Mouse (Mus musculus) thymus, adult 2 months (tissue): ENCODE data around the gene Ncan. TPM values are rescaled to one million over a fixed set of nuclear protein-coding genes. Genes with fewer than 3 reads are reported as not detected.

Experiments used
- DNase-seq: peaks from one replicate; pipeline ENCODE4 v3.0.0; 2021
- H3K27ac ChIP-seq: fragments of 200-500 bp; 2 replicates; pipeline ENCODE4 v1.5.1; 2012; ENCODE audit warnings: low read length, control low read depth; ENCODE audit not compliant: control insufficient read depth, insufficient read depth
- H3K27me3 ChIP-seq: fragments of 200-500 bp; 2 replicates; pipeline ENCODE4 v1.6.1; 2012; ENCODE audit warnings: mild to moderate bottlenecking, low read length, moderate library complexity, mixed read lengths; ENCODE audit not compliant: control insufficient read depth, insufficient read depth
- H3K36me3 ChIP-seq: fragments of 200-500 bp; 2 replicates; pipeline ENCODE4 v1.6.1; 2012; ENCODE audit warnings: mild to moderate bottlenecking, low read length, moderate library complexity; ENCODE audit not compliant: control insufficient read depth, insufficient read depth
- H3K4me1 ChIP-seq: fragments of 200-500 bp; replicated peaks from 2 replicates; pipeline ENCODE4 v1.6.1; 2012; ENCODE audit warnings: low read length; ENCODE audit not compliant: control insufficient read depth, insufficient read depth
- H3K4me3 ChIP-seq: fragments of 200-500 bp; 2 replicates; pipeline ENCODE4 v1.5.1; 2012; ENCODE audit warnings: mild to moderate bottlenecking, low read length, control low read depth, moderate library complexity; ENCODE audit not compliant: control insufficient read depth, insufficient read depth
- CTCF ChIP-seq: fragments of 200-500 bp; IDR thresholded peaks from 2 replicates; pipeline ENCODE4 v1.5.1; 2012; ENCODE audit warnings: mild to moderate bottlenecking, control low read depth, low read length, moderate library complexity, borderline replicate concordance; ENCODE audit not compliant: control insufficient read depth, poor library complexity, insufficient read depth; ENCODE audit errors: extremely low read depth
- POLR2A ChIP-seq: fragments of 200-500 bp; IDR thresholded peaks from 2 replicates; pipeline ENCODE4 v1.6.1; 2012; ENCODE audit warnings: mild to moderate bottlenecking, low read length, control low read depth, moderate library complexity; ENCODE audit not compliant: control insufficient read depth, poor library complexity, insufficient read depth; ENCODE audit errors: extremely low read depth
- WGBS: fragments of 180-500 bp; shearing (Covaris S2); methylation state at CpG from one replicate; pipeline ENCODE4 v1.1.7; 2018; 5-methylcytosine and 5-hydroxymethylcytosine counted together
- polyA plus RNA-seq: library from polyadenylated mRNA; depleted of rRNA; stranded (reverse); fragments of >200 nt; gene quantifications from 2 replicates; pipeline ENCODE4 v1.2.3, GENCODE M21; 2012

Gene Ncan
- polyA plus RNA-seq, 1 experiment, result 0.08 TPM

GRCm38 (mm10) chr8:70139026-70139857 is 18.6 kb upstream of the Ncan start, which contains the start of the genes Rfxank, Borcs8 and Mef2b:
TSS of gene Rfxank (minus strand) at chr8:70139154.
TSS of gene Borcs8 (plus strand) at chr8:70139499.
TSS of gene Mef2b (plus strand) at chr8:70139711.
- Histone ChIP-seq H3K4me3 (peak within 1 kb of the TSS; percentile 96), H3K27ac (peak within 1 kb of the TSS; percentile 91), H3K36me3 (peaks cover 9% of the 10 kb centered on the region; the same call in 1 of the 2 replicates), H3K4me1 (peaks cover 15% of the 10 kb centered on the region), H3K27me3 (no peaks in the 10 kb centered on the region)
- WGBS, result under 1% methylated on average over 46 of the region's 46 CpGs
- no peak for TF ChIP-seq CTCF
- peak; percentile 50; the same call in 1 of the 2 replicates for TF ChIP-seq POLR2A
- DNase-seq, result peak; percentile 98

DNA sequence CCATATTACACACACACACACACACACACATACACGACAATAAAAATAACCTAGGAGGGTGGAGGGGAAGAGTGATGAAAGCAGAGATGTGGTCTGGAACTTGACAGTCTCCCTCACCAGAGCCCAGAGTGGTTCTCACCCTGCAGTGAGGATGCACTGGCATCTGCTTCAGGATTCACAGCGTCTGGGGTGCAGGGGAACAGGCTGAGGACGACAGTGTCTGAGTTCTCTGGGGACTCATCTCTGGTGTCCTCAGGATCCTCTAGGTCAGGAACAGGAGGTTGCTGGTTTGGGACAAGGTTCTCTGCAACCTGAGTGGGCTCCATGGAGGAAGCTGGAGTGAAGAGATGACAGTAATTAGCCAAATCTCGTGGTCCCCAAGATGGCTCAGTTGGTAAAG is 17.2 kb upstream of the Ncan start:
- no peak for TF ChIP-seq POLR2A
- TF ChIP-seq CTCF, result no peak
- peaks cover 13% of the 10 kb centered on the region; the same call in 1 of the 2 replicates for H3K36me3 ChIP-seq
- WGBS, result 82% methylated on average over 4 of the region's 4 CpGs
- peaks cover 15% of the 10 kb centered on the region for H3K4me1 ChIP-seq
- no peaks in the 10 kb centered on the region for H3K27me3 ChIP-seq
- no peak overlapping the region for H3K4me3 ChIP-seq
- no peak for DNase-seq
- no peak overlapping the region for H3K27ac ChIP-seq

DNA sequence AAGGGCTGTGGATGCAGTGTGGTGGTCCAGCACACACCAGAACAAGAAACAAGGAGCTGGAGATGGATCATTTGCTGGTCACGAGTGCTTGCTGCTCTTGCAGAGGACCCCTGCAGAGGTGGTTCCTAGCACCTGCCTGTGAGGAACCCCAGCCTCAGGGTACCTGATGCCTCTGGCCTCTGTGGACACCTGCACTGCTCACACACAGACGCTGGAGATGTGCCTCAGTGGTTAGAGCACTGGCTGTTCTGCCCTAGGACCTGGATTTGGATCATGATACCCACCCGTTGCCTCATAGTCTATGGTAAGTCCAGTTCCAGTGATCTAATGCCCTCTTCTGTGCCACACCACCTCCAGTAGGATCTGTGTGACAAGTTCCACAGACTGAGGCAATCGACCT is 15.9 kb upstream of the Ncan start:
- TF ChIP-seq CTCF (no peak), POLR2A (no peak)
- WGBS, result 92% methylated on average over 4 of the region's 4 CpGs
- H3K4me1 ChIP-seq, result peaks cover 26% of the 10 kb centered on the region
- no peaks in the 10 kb centered on the region for H3K27me3 ChIP-seq
- peaks cover 13% of the 10 kb centered on the region; the same call in 1 of the 2 replicates for H3K36me3 ChIP-seq
- H3K4me3 ChIP-seq, result no peak overlapping the region
- no peak for DNase-seq
- H3K27ac ChIP-seq, result no peak overlapping the region

DNA sequence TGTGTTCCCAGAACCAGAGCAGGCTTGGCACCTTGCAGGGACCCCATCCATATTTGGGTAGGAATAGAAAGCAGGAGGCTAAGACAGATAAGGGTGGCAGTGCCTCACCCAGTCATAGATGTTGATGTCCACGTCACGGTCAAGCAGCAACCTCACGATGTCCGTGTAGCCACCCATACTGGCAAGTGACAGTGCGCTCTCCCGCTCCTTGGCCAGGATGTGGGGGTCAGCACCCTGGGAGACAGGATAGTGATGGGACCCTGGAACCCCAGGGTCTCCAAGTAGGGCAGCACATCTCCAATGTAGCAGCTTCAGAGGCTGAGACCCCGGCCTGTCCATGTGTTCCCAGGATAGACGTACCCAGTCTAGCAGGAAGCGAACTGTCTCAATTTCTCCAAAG is 14.3 kb upstream of the Ncan start:
- Histone ChIP-seq H3K27me3 (no peaks in the 10 kb centered on the region), H3K4me1 (peaks cover 22% of the 10 kb centered on the region), H3K27ac (no peak overlapping the region), H3K4me3 (no peak overlapping the region), H3K36me3 (peaks cover 13% of the 10 kb centered on the region; the same call in 1 of the 2 replicates)
- TF ChIP-seq CTCF (no peak), POLR2A (no peak)
- WGBS, result over 99% methylated on average over 9 of the region's 9 CpGs
- no peak for DNase-seq

GRCm38 (mm10) chr8:70134086-70134485 is 13.4 kb upstream of the Ncan start:
- no peak overlapping the region for H3K27ac ChIP-seq
- H3K27me3 ChIP-seq, result no peaks in the 10 kb centered on the region
- no peak for DNase-seq
- no peak for TF ChIP-seq POLR2A
- no peak for TF ChIP-seq CTCF
- no peak overlapping the region for H3K4me3 ChIP-seq
- H3K4me1 ChIP-seq, result peaks cover 22% of the 10 kb centered on the region
- H3K36me3 ChIP-seq, result peaks cover 13% of the 10 kb centered on the region; the same call in 1 of the 2 replicates
- 94% methylated on average over 5 of the region's 5 CpGs for WGBS

- no peaks in the 10 kb centered on the region for H3K27me3 ChIP-seq
- TF ChIP-seq CTCF (no peak), POLR2A (peak; percentile 46; the same call in 1 of the 2 replicates)
- H3K4me3 ChIP-seq, result peak within 1 kb of the TSS; percentile 80
- H3K4me1 ChIP-seq, result peaks cover 17% of the 10 kb centered on the region
- H3K27ac ChIP-seq, result peak within 1 kb of the TSS; percentile 11; the same call in 1 of the 2 replicates
- WGBS, result under 1% methylated on average over 37 of the region's 37 CpGs
- peak; percentile 85 for DNase-seq
- H3K36me3 ChIP-seq, result peaks cover 13% of the 10 kb centered on the region; the same call in 1 of the 2 replicates
Measured at GRCm38 (mm10) chr8:70131166-70131883, 10.7 kb upstream of the Ncan start, which contains the start of gene Nr2c2ap. TSS of gene Nr2c2ap (plus strand) at chr8:70131333.
